Mouse (Mus musculus): ENCODE data around the gene Syt11.

GRCm38 (mm10) chr3:88736556-88736955 lies 38.4 kb downstream of the Syt11 start:
- no peak for TF ChIP-seq CTCF (IDR thresholded peaks at IDR 0.05; ENCODE audit: control insufficient read depth, insufficient read depth, insufficient replicate concordance, low read depth, low read length)
- no peak for TF ChIP-seq POLR2A (IDR thresholded peaks at IDR 0.05; ENCODE audit: control insufficient read depth, low read depth, low read length)

Measured in testis, adult 2 months (tissue).